Mouse (Mus musculus) bone marrow macrophage, adult 2 months (primary cell): ENCODE data around the gene Helq.

Experiments used
- CTCF ChIP-seq: IDR thresholded peaks from 2 replicates; pipeline ENCODE4 v1.5.1; 2012; ENCODE audit warnings: low read depth, mild to moderate bottlenecking, low read length, moderate library complexity
- POLR2A ChIP-seq: IDR thresholded peaks from 2 replicates; pipeline ENCODE4 v1.6.1; 2012; ENCODE audit warnings: mild to moderate bottlenecking, low read depth, low read length, borderline replicate concordance

GRCm38 (mm10) chr5:100832680-100833079, 34.3 kb upstream of the Helq start:
- TF ChIP-seq CTCF (no peak), POLR2A (no peak)
